Comparison of ENCODE assay signal across 13 mouse cellular contexts in genomic region chr10:111361749-111362435, GRCm38 (mm10).
"Had no signal": no experiment of that assay in that cellular context is flagged by ENCODE, and none has a peak within 500 bp of the region (broad histone marks: within the 10 kb centered on the region; RNA-seq: fewer than 3 reads in every experiment).

No protein-coding gene starts in this region.

- H3K27ac ChIP-seq: limb, embryonic 12.5 days; liver, embryonic 13.5 days; lung, embryonic 15.5 days; macrophage; midbrain, embryonic 15.5 days; neural tube, embryonic 13.5 days had no signal

- H3K4me3 ChIP-seq: limb, embryonic 12.5 days; liver, embryonic 13.5 days; lung, embryonic 15.5 days; megakaryocyte, embryonic 14.5 days; midbrain, embryonic 15.5 days; neural tube, embryonic 13.5 days had no signal

- H3K36me3 ChIP-seq: limb, embryonic 12.5 days; liver, embryonic 13.5 days; lung, embryonic 15.5 days; midbrain, embryonic 15.5 days; neural tube, embryonic 13.5 days had no signal

- DNase-seq: kidney, adult 8-10 months; kidney, postnatal 25 days; liver; liver, embryonic 13.5 days; liver, postnatal 0 days; lung, postnatal 14 days; thymus, postnatal 25 days had no signal

- H3K27me3 ChIP-seq: limb, embryonic 12.5 days; liver, embryonic 13.5 days; lung, embryonic 15.5 days; midbrain, embryonic 15.5 days; neural tube, embryonic 13.5 days had no signal
